Mouse (Mus musculus): Measurements from ENCODE around the gene Pds5a.

Pds5a gene

GRCm38 (mm10) chr5:65574876-65575275 lies 123.2 kb downstream of the Pds5a start:
- DNase-seq (ENCODE audit: low spot score in 2 of 2) = no peak

- no peak for DNase-seq (ENCODE audit: low spot score in 2 of 2)
These were observed 132.6 kb downstream of the Pds5a start for GRCm38 (mm10) chr5:65565486-65565885.

- no peak for DNase-seq (ENCODE audit: low spot score in 2 of 2)
These were observed 136.8 kb downstream of the Pds5a start for GRCm38 (mm10) chr5:65561125-65561893.

- DNase-seq (ENCODE audit: low spot score in 2 of 2) = no peak
These were observed 141.0 kb downstream of the Pds5a start for GRCm38 (mm10) chr5:65557109-65557508.
